Mouse (Mus musculus): ENCODE measurements around the gene Gm9125.
"Not testable (repeated sequence)": the region's sequence is repeated elsewhere in the genome, so short reads cannot be mapped to it uniquely, and the experiment has no call there.

Gm9125 gene

DNA sequence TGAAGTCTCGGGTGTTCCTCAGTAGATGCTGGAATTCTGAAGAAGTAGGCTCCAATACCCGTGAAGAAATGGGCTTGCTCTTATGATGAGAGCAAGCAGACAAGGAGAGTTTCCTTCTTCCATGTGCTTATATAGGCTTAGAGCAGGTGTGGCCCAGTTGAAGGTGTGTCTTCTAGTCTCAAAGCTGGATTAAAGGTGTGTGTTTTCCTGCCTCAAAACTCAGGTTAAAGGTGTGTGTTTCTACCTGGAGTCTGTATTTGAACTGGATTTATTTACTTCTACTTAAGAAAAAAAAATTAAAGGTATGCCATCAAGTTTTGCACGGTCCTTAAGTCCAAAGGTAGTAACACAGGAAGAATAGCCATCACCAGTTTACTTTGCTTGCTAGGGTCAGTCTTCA, at the start of gene Gm9125:
Gene Gm9125, minus strand, starts transcription at position 101 of the 400 bp plus-strand sequence.
- DNase-seq (ENCODE audit: inconsistent ontology term): not testable (repeated sequence)

- not testable (repeated sequence) for DNase-seq (ENCODE audit: inconsistent ontology term)
Observed at GRCm38 (mm10) chr3:94072544-94072943, 17.9 kb upstream of the Gm9125 start, which contains the start of gene Gm10697. Gene Gm10697, minus strand, starts transcription at chr3:94072644.

- DNase-seq (ENCODE audit: inconsistent ontology term): not testable (repeated sequence)
Observed at GRCm38 (mm10) chr3:94049566-94050121, 5.0 kb downstream of the Gm9125 start.

- not testable (repeated sequence) for DNase-seq (ENCODE audit: inconsistent ontology term)
Observed at GRCm38 (mm10) chr3:94038241-94038640, 16.4 kb downstream of the Gm9125 start.

GRCm38 (mm10) chr3:94034400-94034799, 20.3 kb downstream of the Gm9125 start:
- DNase-seq (ENCODE audit: inconsistent ontology term): not testable (repeated sequence)

Data from Muller cell, postnatal 12 days (primary cell).